Mouse (Mus musculus) common myeloid progenitor, adult 5-6 weeks (primary cell): ENCODE data around the gene Acsl5. TPM values are rescaled to one million over a fixed set of nuclear protein-coding genes. Genes with fewer than 3 reads are reported as not detected.

Experiments used
- ATAC-seq: replicated peaks from 2 replicates; pipeline ENCODE4 v1.8.0; 2016; ENCODE audit warnings: low read depth, mild to moderate bottlenecking, moderate TSS enrichment, inconsistent platforms; ENCODE audit not compliant: poor library complexity, severe bottlenecking
- total RNA-seq: library from RNA; stranded (forward); fragments of 200-1000, 187-1606 nt; gene quantifications from 2 replicates; pipeline ENCODE4 v1.2.3, GENCODE M21; 2017

Acsl5 gene
- total RNA-seq, 1 experiment from 2014 or later: 149 TPM

- ATAC-seq: no peak
These were observed 15.2 kb upstream of the Acsl5 start for GRCm38 (mm10) chr19:55236564-55236963.

- no peak for ATAC-seq
These were observed 11.8 kb upstream of the Acsl5 start for GRCm38 (mm10) chr19:55239766-55240426.

GRCm38 (mm10) chr19:55241186-55241645 lies 10.5 kb upstream of the Acsl5 start, which contains the start of gene Gucy2g:
Gene Gucy2g (minus strand): TSS chr19:55241236.
- no peak for ATAC-seq

GRCm38 (mm10) chr19:55244791-55245231 lies 6.9 kb upstream of the Acsl5 start:
- ATAC-seq: peak; percentile 67

- ATAC-seq: no peak
These were observed 4.2 kb upstream of the Acsl5 start for GRCm38 (mm10) chr19:55247563-55247962.

GRCm38 (mm10) chr19:55247991-55248520 lies 3.7 kb upstream of the Acsl5 start:
- no peak for ATAC-seq

GRCm38 (mm10) chr19:55250451-55250850 lies 1.3 kb upstream of the Acsl5 start:
- no peak for ATAC-seq

GRCm38 (mm10) chr19:55253239-55253569 lies 1.5 kb downstream of the Acsl5 start:
- no peak; the same call in 1 of the 2 replicates for ATAC-seq

- ATAC-seq: peak; percentile 71
These were observed 2.1 kb downstream of the Acsl5 start for GRCm38 (mm10) chr19:55253570-55254441.

- ATAC-seq: peak; percentile 61
These were observed 2.8 kb downstream of the Acsl5 start for GRCm38 (mm10) chr19:55254513-55255016.

- ATAC-seq: no peak
These were observed 4.4 kb downstream of the Acsl5 start for GRCm38 (mm10) chr19:55256156-55256555.

- ATAC-seq: no peak
These were observed 6.1 kb downstream of the Acsl5 start for GRCm38 (mm10) chr19:55257656-55258375.

GRCm38 (mm10) chr19:55258514-55258913 lies 6.8 kb downstream of the Acsl5 start:
- ATAC-seq: no peak

- no peak for ATAC-seq
These were observed 8.8 kb downstream of the Acsl5 start for GRCm38 (mm10) chr19:55260389-55261184.

- ATAC-seq: peak; percentile 66
These were observed 13.5 kb downstream of the Acsl5 start for GRCm38 (mm10) chr19:55265269-55265668.

GRCm38 (mm10) chr19:55266786-55267185 lies 15.0 kb downstream of the Acsl5 start:
- no peak for ATAC-seq

- no peak for ATAC-seq
These were observed 16.4 kb downstream of the Acsl5 start for GRCm38 (mm10) chr19:55268150-55268549.

GRCm38 (mm10) chr19:55269051-55269450 lies 17.3 kb downstream of the Acsl5 start:
- no peak for ATAC-seq

- no peak for ATAC-seq
These were observed 19.7 kb downstream of the Acsl5 start for GRCm38 (mm10) chr19:55271448-55271847.
